Mouse (Mus musculus) T-helper 1 cell (primary cell): ENCODE measurements around the gene Slc7a4.

Experiments used
- in situ Hi-C: fragments of 300-600 bp; cut with MboI, MseI; formaldehyde crosslinking; loops from one replicate; pipeline ENCODE4 v1.15.1; 2025; ENCODE audit warnings: high pct_unique_total_duplicates

Gene Slc7a4

GRCm38 (mm10) chr16:17583064-17583463 lies at the start of gene Slc7a4:
TSS of gene Slc7a4 (minus strand) at chr16:17583214.
- in situ Hi-C loops, result no loop called here

- in situ Hi-C loops, result no loop called here
These were observed 49.6 kb upstream of the Slc7a4 start for GRCm38 (mm10) chr16:17632580-17632979.

DNA sequence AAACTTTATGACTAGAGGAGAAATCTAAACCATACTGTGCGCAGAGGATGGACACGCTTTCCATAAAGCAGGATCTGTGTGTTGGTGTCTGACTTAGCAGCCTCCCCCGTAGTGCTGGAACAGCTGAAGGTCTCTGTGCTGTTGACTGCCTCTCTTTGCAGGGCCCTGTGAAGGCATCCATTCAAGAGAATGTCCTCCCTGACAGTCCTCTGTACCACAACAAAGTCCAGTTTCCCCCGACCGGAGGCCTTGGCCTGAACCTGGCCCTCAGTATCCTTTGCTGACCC lies 43.2 kb upstream of the Slc7a4 start:
- in situ Hi-C loops, result no loop called here

GRCm38 (mm10) chr16:17625488-17626268 lies 42.7 kb upstream of the Slc7a4 start:
- in situ Hi-C loops, result no loop called here

DNA sequence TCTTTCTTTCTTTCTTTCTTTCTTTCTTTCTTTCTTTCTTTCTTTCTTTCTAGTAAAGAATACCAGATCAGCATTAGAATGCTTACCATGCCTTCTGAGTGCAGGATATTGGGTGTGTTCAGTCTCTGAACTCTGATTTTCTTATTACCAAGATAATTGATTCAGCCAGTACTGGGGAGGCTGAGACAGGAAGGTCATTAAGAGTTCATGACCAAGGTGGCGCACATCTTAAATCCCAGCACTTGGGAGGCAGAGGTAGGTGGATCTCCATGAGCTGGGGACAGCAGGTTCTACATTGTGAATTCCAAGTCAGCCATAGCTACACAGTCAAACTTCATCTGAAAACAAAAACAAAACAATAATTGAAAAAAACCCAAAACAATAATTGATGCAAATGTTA lies 38.9 kb upstream of the Slc7a4 start:
- in situ Hi-C loops, result no loop called here

DNA sequence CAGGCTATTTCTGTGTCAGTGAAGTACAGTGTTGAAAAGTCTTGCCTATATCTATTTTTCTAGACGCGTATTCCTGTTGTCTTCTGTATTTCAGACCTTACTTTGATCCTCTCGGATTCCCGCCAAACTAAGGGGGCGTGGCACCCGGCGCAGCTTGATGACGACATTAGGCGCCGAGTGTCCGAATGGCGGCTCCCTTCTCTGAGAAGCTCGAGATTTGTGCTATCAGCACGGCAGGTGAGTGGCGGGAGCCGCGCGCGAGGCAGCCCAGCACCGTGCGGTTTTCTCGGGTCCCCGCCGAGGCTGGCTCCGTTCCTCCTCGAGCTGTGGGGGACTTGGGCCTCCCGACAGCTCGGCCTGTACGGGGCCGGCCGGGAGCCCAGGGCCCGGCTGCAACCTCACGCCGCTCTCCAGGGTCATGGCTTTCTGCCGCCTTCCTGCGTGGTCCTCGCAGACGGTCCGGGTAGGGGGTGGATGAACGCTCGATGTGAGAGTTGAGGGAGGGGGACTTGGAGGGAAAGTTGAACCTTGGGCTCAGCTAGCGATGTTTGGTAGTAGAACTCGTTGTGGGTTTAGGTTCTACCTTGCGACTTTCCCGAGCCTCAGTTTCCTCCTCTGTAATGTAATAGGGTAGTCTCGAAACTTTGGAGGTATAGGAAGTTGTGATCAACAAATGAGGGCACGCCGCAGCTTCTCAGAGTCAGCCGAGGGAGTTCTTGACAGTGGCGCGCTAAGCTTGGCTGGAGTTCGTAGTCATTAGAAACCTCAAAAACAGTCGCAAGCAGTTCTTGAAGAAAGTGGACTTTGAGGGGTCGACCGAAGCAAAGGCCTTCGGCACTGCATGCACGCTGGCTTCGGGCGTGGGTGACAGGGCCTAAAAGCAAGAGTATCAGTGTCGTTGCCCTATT lies 36.4 kb upstream of the Slc7a4 start, which contains the start of gene Smpd4:
Smpd4 (plus strand) TSS at position 157 of the 908 bp plus-strand sequence.
- in situ Hi-C loops, result loop anchor here (5.0 kb wide), 1 partner anchor 62 kb away; no protein-coding TSS in a partner anchor

DNA sequence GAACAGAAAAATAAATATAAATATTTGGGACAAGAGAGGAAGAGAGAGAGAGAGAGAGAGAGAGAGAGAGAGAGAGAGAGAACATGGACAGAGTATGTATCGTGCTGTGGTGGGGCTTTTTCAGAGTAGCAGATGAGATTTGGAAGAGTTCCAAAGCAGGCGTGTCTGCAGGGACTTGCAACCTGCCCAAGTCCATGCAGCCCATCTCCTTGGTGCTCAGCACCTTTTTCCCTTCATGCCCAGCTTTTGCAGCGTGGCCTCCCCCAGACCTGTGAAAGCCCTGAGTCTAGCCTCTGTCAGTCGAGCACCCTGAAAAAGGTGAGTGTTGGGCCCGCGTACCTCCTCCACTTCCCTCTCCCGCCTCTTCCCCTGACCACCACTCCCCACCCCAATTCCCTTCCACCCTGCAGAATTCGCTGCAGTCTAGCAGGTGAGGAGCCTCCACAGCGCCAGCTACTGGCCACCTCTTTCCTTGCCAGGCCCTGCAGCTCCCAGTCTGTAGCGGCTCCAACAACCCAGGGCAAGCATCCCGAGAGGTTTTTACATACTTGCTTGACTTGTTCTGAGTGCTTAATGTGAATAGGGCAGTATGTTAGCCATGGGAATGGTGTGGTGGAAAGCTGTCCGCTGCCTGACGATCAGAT lies 35.0 kb upstream of the Slc7a4 start:
- in situ Hi-C loops, result loop anchor here (5.0 kb wide), 1 partner anchor 61 kb away; no protein-coding TSS in a partner anchor

- in situ Hi-C loops, result loop anchor here (5.0 kb wide), 1 partner anchor 59 kb away; no protein-coding TSS in a partner anchor
These were observed 33.2 kb upstream of the Slc7a4 start for GRCm38 (mm10) chr16:17616212-17616611.

DNA sequence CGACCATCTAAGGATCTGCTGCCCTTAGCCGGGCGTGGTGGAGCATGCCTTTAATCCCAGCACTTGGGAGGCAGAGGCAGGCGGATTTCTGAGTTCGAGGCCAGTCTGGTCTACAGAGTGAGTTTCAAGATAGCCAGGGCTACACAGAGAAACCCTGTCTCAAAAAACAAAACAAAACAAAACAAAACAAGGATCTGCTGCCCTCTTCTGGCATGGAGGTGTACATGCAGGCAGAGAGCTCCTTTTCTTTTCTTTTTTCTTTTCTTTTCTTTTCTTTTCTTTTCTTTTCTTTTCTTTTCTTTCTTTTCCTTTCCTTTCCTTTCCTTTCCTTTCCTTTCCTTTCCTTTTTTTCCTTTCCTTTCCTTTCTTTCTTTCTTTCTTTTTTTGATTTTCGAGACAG lies 31.7 kb upstream of the Slc7a4 start:
- in situ Hi-C loops, result loop anchor here (5.0 kb wide), 1 partner anchor 57 kb away; no protein-coding TSS in a partner anchor

DNA sequence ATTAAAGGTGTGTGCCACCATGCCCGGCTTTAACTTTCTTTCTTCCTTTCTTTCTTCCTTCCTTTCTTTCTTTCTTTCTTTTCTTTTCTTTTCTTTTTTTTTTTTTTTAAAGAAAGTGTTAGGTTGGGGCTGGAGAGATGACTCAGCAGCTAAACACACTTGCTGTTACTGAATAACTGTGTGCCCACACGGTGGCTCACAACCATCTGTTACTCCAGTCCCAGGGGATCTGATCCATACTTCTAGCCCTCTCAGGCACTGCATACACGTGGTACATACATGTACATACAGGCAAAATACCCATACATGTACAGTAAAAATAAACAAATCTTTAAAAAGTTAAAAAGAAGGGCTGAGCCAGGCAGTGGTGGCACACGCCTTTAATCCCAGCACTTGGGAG lies 28.4 kb upstream of the Slc7a4 start:
- in situ Hi-C loops, result no loop called here

- in situ Hi-C loops, result no loop called here
These were observed 22.7 kb upstream of the Slc7a4 start for GRCm38 (mm10) chr16:17605684-17606083.

- in situ Hi-C loops, result no loop called here
These were observed 21.9 kb upstream of the Slc7a4 start for GRCm38 (mm10) chr16:17604941-17605340.

DNA sequence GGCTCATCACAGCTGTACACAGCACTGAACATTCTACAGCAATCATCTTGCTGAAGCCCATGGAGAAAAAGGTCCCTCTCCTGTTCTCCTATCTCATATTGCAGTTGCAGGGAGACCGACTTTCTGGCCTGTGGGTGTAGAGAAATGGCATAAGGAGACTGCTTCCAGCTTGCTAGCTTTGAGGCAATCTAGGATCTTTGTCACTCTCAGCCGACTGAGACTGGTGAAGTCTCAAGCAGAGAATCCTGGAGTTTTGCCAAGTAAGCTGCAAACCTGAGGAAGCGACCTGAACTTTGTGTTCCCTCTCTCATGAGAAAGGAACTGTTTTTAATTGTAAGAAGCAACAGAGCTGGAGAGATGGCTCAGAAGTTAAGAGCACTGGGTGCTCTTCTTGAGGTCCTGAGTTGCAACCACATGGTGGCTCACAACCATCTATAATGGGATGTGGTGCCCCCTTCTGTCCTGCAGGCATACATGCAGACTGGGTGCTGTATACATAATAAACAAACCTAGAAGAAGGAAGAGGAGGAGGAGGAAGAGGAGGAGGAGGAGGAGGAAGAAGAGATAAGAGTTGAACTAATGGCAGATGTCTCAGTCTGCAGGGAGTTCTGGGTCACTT lies 18.0 kb upstream of the Slc7a4 start:
- in situ Hi-C loops, result no loop called here

DNA sequence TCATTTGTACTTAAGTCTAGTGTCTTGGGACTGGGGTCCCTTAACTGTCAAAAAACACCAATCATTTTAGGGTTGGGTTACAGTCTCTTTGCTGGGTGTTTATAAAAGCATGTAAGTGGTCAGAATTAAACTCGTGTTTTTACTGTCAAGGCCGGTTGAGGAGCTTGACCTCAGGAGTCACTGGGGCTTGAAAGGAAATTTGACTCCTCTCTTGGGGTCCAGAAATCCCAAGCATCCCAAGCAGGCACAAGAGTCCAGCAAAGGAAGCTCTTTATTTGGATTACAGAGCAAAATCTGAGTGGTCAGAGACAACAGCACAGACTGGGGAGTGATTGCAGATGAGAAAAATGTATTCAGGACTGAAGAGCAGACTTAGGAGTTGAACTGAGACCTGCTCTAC lies 7.7 kb upstream of the Slc7a4 start:
- in situ Hi-C loops, result no loop called here

DNA sequence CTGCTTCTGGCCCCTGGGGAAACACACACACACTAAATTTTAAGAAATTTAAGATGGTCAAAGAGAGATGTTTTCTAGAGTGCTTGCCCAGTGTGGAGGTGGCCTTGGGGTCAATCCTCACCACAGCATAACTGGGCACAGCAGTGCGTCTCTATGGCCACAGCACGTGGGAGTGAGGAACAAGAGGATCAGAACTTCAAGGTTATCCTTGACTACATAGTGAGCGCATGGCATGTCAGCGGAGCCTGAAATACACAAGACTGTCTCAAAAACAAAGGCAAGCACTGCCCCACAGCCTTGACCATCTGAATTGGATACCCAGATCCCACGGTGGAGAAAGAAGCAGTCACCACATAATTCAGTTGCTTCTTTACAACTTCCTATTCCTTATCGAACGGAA lies 1.5 kb upstream of the Slc7a4 start:
- in situ Hi-C loops, result no loop called here

- in situ Hi-C loops, result no loop called here
These were observed 6.2 kb downstream of the Slc7a4 start for GRCm38 (mm10) chr16:17576825-17577215.

DNA sequence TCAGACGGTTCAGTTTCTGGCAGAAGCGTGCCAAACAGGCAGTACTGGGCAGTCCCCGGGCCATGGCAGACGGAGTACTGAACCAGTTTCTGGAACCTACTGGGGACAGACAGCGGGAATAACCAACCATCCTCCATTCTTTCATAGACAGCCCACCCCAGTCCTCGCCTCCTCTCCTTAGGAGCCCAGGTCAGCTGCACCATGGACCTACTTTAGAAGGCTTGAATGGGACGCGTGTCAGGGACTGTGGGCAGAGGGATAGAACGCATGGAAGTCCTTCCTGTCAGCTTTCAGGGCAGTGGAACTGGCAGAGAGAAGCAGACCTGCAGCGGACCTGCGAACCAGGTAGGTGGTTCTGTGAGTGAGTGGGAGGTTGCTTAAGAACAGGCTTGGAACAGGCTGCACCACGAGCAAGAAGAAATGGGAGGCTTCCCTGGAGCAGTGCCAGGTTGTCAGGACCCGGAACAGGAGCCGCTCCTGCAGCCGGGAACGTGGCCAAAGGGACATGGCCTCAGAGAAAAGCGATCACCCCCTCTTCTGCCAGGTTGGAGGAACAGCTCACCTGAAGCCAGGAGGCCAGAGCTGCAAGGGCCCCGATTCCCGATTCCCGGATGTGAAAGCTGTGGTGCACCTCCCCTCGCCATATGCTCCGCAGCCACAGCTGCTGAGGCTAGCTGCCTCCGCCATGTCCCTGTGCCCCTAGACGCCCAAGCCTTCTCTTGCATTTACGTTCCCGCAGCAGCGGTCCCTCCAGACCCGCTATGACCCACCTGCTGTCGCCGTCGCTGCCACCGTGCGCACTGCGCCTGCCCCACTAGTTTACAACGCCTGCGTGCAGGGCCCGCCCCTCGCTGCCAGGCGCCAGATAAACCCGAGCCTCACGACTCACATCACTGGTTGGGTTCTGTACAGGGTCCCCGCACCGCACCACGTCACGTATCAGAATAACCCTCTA lies 6.9 kb downstream of the Slc7a4 start:
- in situ Hi-C loops, result no loop called here

GRCm38 (mm10) chr16:17566186-17566585 lies 16.8 kb downstream of the Slc7a4 start:
- in situ Hi-C loops, result no loop called here

GRCm38 (mm10) chr16:17564771-17565170 lies 18.2 kb downstream of the Slc7a4 start:
- in situ Hi-C loops, result no loop called here

DNA sequence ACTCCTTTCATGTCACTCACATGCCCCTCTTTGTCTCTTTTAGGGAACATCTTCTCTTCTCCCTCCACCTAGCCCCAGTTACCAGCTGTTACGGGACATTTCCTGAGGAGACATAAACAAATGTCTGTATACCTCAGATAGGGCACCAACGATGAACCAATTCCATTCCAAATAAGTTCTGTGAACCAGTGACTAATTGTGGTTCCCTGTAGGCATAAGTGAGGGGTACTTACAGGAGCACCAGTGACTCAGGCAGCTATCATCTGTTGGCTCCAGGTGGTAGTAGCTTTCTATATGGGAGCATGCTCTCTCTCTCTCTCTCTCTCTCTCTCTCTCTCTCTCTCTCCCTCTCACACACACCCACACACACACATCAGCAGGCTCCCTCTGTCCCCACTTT lies 18.8 kb downstream of the Slc7a4 start:
- in situ Hi-C loops, result no loop called here

- in situ Hi-C loops, result no loop called here
These were observed 19.4 kb downstream of the Slc7a4 start for GRCm38 (mm10) chr16:17563580-17563979.
